Mouse (Mus musculus) activated CD4-positive, CD25-positive, alpha-beta regulatory T cell, adult 4 months (primary cell): Measurements from ENCODE around the gene Ltbp3. TPM values are rescaled to one million over a fixed set of nuclear protein-coding genes. Genes with fewer than 3 reads are reported as not detected.

Source experiments
- ATAC-seq: one replicate; pipeline ENCODE4 v1.8.0; 2017
- polyA plus RNA-seq, 2 experiments: library from polyadenylated mRNA; unstranded; fragments of 100-300 nt; shearing (Covaris generic); gene quantifications; one replicate each; pipeline ENCODE4 v1.2.1; 2017

Ltbp3 gene
- polyA plus RNA-seq = not detected

DNA sequence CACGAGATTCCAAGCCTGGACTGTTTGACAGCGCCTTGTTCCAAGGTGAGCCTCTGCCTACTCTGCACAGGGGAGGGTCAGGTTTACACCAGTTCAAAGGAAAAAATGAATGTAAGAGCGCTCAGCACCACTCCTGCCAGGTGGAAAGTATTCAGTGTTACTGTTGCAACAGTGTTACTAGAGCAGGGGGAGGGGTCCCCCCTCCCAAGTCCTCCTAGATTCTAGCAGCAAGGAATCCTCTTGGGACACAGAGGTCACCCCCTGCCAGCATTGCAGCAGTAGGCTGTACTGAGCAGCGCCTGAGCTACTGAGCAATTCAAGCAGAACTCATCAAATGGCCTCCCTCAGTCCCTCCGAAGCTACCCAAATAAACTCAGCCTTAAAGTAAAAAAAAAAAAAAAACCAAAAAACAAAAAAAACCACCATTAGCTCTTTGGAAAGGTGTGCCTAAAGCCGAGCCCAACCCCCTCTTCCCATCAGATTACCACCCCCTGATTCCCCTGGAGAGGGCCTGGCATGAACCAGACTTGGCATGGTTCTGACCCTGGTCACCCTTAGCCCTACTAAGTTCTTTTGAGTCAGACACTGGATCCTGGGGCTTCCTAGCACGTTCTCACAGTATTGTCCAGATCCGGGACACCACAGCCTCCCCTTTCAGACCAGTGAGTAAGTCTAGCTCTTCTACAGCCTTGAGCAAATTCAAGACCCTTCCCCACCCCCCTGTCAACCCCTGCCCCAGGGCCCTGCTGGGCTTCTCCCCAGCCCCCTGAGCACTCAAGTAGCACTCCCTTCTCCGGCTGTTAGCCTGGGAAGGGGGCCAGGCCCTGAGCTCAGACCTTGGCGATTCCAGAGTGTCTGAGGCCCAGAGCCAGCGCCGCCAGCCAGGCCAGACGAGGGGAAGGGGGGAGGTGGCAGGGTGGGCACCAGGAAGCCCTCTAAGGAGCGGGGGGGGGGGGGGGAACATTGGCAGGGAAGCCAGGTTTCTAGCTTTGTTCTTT lies at the start of gene Ltbp3:
Gene Ltbp3 (plus strand): TSS at position 585 of the 998 bp plus-strand sequence.
- no peak for ATAC-seq

DNA sequence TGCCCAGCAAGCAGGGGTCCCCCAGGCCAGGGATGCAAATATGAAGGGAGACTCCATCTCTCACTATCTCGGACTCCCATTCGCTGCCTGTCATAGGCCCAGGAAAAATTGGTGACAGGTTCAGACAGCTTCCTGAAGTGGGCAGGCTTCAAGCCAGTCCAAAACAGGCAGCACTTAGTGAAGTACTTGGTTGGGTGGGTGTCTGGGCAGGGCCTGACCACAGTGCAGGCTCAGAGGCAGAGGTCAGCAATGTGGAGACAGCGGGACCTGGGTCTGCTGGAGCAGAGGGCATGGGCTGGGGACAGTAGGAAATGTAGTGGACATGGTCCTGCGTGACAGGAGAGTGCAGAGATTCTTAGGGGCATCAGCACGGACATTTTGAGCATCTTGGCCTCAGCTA lies 49.1 kb upstream of the Ltbp3 start:
- no peak for ATAC-seq

DNA sequence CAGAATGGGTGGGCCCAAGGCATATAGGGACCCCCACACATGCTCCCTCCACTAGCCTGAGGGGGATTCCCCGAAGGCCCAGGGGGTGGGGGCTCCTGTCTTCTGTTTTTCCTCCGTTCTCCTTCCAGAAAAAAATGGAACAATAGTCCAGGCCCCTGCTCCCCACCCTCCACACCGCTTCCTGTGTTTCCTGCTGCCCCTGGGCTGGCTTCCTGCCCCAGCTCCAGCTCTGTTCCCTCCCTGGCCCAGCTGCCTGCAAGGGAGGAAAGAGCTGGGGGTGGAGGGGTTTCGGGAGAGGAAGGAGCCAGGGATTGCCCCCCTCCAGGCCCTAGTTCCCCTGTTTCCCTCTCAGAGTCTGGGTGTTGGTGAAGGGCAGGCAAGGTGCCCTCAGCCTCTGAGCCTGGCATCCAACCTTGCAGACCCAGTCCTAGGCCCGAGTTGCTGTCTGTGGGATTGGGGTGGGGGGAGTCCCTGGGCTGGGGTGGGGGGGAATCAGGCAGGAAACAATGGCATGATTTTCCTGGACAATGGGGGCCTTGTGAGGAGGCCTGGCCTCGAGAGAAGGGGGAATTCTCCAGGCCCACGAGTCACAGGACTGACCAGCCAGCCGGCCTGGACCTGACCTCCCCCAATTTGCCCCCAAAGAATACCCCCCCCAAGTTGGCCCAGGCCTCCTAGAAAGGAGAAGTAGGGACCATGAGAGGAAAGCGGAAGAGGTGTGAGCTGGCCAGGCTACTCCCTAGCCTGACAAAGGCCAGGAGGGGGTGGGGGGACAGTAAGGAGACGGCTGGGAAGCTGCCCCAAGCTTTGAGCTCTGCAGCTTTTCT lies 48.4 kb upstream of the Ltbp3 start:
- no peak for ATAC-seq

DNA sequence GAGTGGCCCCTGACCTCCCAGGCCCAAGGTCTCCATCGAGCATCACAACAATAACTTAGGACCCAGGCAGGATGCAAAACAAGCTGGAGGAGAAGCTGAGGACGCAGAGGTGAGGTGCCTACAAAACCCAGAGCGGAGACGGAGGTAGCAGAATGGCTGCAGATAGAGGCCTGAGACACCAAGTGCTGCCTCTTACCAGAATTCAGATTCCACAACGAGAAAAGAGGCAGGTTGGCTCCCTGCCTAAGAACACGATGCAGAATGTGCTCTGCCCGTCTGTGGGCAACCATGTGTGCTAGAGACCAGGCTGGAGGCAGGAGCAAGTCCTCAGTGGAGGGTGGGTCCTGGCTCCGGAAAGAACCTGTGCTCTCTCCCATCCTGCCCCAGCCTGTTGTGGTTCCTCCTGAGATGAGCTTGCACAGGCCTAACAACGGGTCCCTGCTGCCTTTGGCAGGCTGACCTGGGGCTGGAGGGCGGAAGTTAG lies 47.7 kb upstream of the Ltbp3 start:
- no peak for ATAC-seq

DNA sequence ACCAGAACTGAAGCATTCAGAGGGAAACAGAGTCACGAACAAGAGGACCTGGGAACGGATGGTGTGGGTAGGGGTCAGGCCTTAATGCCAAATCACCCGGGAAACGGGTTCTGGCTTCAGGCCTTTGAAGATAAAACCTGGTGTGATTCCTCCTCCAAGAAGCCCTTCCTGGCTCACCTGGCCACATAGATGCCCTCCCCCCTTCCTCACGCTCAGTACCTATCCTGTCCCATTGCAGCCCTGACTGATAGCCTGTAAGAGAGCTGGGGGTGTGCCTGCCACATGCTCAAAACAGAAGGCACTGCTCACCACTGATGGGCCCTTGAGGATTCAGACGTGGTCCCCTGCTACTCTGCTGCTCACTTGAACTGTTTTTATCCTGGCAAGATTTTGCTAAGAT lies 46.9 kb upstream of the Ltbp3 start:
- ATAC-seq = no peak

DNA sequence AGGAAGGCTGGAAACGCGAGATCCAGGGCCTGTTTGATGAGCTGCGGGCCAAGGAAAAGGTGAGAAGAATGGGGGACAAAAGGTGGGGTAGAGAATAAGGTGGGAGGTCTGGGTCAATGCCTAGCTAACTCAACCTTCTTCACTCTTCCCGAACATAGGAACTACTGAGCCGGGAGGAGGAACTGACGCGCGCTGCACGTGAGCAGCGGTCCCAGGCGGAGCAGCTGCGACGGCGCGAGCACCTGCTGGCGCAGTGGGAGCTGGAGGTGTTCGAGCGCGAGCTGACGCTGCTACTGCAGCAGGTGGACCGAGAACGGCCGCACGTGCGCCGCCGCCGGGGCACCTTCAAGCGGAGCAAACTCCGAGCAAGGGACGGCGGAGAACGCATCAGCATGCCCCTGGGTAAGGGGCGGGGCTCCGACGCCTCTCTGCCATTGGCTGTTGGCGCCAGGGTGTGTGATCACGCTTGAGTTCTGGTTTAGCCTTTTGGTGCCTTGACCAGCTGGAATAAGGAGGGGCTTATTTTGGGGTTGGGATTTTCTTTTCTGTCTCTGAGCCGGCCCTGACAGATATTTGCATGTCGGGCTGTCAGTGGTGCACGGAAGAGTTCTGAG lies 44.7 kb upstream of the Ltbp3 start:
- ATAC-seq = no peak

DNA sequence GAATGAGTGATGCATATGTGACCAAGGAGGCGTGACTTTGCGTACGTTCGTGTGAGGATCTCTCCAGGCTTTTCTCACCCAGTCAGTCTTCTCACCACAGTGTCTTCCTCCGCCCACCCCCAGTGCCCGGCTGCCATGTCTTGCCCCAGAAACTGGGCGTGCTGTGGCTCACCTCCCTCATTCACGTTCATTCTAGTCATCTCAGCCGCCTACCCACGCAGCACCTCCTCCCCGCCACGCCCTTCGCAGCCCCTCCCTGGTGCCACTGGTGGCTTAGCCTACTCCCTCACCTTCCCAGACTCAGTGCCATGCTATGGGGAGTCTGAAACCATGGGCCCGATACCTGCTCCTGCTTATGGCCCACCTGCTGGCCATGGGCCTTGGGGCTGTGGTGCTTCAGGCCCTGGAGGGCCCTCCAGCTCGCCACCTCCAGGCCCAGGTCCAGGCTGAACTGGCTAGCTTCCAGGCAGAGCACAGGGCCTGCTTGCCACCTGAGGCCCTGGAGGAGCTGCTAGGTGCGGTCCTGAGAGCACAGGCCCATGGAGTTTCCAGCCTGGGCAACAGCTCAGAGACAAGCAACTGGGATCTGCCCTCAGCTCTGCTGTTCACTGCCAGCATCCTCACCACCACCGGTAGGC lies 36.4 kb upstream of the Ltbp3 start, which contains the start of gene Kcnk7:
Gene Kcnk7 (plus strand): TSS at position 205 of the 638 bp plus-strand sequence.
- peak; percentile 77 for ATAC-seq

DNA sequence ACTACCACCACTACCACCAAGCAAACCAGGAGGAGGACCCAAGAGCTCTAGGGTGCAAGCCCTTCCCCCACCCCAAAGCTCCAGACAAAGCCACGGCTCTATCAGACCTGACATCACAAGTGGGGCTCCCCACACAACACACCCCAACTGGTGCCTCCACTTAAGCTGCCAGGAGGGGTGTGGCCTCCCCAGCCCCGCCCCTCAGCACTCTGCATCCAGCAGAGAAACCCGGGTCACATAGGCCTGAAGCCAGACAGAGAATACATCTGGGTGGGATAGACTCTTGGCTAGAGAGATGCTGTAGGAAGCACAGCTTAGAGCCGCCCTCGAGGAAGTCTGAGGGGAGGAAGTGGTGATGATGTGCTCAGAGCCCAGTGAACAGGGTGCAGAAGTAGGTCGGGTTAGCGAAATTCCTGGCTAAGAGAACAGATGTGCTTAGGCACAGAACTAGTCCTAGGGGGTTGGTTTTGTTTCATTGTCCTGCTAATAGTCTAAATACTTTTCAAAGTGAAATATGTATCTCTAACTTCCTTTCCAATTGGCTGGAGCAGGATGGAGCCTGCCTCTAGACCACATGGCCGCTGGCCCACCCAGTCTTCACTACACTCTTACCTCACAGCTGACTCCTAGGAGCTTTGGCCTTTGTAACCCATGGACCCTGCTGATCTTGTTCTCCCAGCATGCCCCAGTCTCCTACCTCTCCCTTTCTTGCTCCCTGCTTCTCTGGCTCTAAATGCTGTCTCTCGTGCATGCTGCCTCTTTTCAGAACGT lies 35.7 kb upstream of the Ltbp3 start:
- ATAC-seq = peak; percentile 65

DNA sequence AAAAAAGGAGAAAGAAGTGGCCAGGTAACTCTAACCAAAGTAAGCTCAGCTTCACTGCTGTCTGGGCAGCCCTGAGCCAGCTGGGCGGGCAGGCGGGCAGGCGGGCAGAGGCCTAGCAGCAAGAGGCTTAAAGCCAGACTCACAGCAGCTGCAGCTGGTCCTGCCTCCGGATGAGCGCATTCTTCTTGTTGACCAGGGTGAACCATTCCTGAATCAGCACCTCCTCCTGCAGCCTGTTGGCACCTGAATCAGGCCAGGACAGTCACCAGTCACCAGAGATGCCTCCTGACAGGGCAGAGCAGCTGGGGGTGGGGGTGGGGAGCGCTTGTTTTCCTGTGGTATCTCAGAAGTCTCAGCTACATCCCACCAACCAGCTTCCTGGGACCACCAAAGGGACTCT lies 30.6 kb upstream of the Ltbp3 start:
- ATAC-seq = no peak

DNA sequence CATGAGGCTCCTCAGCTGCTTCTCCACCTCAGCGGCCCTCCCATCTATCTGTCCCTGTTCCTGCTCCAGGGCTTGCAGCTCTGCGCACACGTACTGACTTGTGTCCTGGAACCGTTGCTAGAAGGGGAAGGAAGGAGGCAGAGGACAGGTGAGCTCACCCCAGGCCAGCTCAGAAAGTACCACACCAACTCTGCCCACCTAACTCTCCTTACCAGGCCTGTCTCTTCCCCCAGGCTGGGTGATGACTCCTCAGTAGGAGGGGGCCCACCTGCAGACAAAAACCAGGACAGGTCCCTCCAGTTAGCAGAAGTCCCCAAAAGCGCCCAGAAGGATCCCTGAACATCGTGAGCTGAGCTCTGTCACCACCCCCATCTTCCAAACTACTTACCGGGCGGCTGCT lies 30.1 kb upstream of the Ltbp3 start:
- ATAC-seq = no peak

DNA sequence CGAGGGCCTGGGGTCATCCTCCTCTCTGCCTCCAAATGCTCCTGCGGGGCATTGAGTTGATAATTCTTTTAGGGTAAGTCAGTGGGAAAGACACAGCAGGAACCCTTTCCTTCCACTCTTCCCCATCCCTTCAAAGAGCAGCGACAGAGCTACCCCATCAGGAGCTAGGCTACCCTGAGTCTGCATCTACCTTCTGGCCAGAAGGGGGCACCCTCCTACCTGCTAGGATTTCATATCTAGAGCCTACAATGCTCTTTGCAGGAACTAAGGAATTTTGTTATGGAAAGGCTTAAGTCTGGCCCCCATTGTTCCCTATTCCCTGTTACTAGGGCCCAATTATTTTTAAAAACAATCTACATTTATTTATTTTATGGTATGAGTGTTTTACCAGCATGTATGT lies 29.5 kb upstream of the Ltbp3 start:
- ATAC-seq = no peak

DNA sequence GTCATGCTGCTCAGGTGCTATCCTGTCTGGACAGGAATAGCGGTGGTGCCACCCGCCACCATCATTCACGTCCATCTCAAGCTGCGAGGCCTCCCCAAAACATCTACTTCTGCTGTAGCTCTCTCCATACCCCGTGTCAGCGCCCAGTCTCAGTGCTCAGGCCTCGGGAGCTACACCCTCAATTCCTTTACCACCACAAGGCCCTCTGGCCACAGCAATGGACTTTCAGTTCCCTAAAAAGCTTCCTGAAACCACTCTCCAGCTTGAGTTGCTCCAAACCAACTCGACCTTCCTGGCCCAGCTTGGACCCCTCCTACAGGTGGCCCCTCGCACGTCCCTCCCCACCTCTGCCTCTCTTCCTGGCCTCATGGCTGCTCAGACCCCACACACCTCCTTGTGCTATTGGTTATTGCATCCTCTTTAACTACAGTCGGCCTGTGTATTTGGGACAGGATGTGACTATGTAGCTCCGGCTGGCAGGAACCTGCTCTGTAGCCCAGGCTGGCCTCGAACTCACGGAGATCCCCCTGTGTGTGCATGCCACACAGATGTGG lies 28.7 kb upstream of the Ltbp3 start:
- no peak for ATAC-seq

DNA sequence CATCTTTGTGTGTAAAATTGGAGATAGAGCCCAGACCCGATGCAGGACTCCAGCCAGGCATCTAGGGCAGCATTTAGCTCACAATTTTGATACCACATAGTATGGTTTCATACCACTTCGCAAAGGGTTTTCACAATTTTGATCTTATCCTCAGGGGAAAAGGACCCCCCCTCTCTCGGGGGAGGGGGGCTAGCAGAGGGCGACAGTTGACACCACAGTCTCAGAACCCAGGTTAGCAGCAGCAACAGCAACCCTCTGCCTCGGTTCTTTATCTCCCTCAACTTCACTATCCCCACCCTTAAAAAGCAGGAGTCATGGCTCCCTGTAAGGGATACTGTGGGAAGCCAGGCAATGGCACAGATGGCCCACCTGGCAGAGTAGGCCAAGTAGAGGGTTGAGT lies 27.4 kb upstream of the Ltbp3 start:
- ATAC-seq = no peak

DNA sequence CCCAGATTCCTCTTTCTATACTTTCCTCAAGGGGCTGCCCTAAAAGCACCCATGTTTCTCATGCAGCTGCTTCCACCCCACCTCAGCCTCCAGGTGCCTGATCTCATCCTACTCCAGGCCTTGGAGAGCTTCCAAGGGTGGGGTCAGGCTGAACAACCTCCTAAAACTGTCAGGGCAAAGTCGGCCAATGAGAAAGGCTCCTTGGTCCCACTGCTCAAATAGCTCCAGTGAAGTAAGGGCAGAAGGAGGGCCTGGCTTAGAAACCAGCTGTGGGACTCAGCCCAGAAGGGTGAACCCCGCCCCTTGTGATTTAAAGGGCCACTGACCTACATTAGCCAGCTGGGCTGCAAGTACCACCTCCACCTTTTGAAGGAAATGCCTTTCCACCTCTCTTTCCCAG lies 27.0 kb upstream of the Ltbp3 start:
- no peak for ATAC-seq

DNA sequence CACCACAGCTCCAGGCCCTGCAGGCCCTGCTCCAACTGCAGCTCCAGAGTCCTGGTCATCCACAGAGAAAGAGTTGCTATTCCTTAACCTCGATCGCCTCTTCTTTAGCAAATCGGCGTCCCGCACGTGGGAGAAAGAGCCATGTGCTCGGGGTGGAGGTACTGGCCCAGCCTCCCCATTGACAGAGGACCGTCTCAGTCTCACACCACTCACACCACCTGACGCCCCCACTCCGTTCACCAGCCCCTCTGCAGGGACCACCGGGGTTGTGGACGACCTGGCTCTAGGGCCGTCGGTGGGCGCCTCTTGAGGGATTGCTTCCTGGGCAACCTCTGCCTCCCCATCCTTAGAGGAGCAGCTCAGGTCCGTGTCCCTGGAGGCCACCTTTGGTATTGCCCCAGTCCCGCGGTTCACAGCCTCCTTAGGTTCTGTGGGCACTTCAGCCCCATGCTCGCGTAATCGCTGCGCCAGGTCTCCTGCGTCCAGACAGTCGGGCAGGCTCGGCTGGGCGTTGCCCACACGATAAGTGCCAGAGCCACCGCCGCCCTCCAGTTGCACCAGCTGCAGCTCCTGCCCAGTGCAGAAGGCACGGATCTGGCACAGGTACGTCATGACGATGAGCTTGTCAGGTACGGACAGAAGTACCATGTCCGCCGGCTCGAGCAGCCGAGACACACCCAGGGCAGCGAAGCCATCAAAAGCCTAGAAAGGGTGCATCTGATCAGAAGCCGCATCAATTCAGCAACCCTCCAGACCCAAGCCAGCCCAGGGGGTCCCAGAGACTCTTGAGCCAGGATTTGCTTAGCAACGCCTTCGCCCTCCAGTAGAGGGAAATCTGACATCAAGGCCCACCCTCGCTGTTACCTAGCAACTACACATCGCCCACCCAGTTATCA lies 24.7 kb upstream of the Ltbp3 start:
- ATAC-seq = no peak

DNA sequence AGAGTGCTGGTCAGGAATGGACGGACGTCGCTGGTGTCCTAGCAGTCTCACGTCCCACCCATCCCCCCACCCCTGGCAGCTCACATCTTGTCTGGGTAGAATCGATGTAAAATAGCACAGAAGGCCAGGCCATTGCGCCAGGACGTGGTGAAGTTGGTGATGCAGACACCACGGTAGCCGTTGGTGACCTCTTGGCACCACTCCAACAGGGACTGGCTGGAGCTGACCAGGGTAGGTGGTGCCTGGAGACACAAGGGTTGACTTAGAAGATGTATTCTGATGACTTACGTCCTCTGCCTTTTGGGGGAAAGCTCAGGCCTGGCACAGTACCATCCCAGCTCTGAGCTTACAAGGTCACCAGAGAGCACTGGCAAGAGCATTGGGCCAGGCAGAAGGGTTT lies 23.7 kb upstream of the Ltbp3 start:
- ATAC-seq = no peak

DNA sequence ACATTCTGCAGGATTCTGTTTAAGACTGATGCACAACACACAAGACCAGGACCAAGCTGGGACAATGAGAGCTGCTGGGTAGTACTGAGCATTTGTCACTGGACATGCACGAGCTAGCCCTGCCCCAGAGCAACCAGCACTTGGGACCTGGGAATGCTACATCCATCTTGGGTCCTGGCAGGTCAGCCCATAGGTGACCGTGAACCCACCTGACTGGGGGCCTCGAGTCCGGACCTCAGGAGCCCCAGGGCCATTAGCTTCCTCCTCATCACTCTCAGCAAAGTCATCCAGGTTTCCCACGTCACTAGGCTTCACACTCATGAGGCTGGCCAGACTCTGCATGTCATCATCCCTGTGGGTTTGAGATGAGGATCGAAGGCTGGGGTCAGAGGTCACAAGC lies 19.5 kb upstream of the Ltbp3 start:
- no peak for ATAC-seq

DNA sequence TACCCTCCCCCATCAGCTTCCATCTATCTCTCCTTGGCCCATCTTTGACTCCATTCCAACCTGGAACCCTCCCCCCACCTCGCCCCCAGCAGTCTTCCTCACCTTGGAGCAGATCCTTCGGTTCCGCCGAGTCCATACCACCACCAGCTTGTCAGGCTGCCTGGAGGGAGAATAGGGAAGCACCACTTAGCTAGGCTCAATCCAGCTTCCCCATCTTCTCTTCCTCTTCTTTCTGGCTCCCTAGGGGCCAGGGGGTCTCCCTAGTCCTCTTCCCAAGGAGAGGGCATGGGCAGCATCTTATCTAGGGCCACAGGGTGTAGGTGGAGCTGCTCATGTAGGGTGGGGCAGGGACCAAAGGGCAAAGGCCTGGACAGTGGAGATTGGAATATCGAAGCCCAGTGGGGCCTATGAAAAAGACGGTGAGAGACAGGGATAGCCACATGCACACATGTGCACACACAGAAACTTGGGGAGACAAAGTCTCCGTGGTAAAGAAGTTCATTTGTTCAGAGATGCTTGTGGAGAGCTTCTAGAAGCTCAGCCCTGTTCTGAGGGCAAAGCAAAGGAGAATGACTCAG lies 17.8 kb upstream of the Ltbp3 start:
- no peak for ATAC-seq

DNA sequence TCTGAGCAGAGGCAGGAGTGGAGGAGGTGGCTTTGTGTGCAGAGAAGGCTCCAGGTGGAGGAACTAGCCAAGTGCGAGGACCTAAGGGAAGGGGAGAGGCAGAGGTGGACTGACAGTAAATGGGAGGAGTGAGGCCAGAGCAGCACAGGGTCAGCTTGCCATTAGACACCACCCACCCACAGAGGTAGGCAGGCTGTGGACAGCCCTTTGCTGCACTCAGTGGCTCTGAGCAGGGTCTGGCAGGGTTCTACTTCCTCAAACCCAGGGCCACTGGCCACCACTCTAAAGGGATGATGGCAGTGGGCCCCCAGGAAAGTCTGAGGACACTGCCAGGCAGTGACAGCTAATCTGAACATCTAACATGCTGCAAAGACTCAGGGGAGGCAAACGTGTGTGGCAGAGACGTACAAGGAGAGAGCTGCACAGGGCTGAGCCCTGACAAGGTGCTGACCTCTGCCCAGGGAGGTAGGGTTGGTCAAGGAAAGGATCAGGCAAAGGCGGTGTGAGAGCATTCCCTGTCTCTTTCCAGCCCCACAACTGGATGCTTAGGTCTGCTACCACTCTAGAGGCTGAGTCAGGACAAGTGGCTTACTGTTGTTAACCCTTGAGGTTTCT lies 16.7 kb upstream of the Ltbp3 start:
- ATAC-seq = no peak
